Mouse (Mus musculus): ENCODE measurements around the gene Pin1rt1. TPM values are rescaled to one million over a fixed set of nuclear protein-coding genes. Genes with fewer than 3 reads are reported as not detected.

The Pin1rt1 gene
- polyA plus RNA-seq, 1 experiment from 2014 or later: 0.24 TPM

GRCm38 (mm10) chr2:104740248-104740949 is 24.2 kb upstream of the Pin1rt1 start:
- no peak for ATAC-seq (ENCODE audit: low FRiP score, low read depth)
- Histone ChIP-seq H3K27ac (no peak overlapping the region), H3K27me3 (peaks cover 33% of the 10 kb centered on the region), H3K36me3 (no peaks in the 10 kb centered on the region), H3K4me2 (replicated peaks) (no peak overlapping the region), H3K4me3 (no peak overlapping the region), H3K4me1 (peaks cover 21% of the 10 kb centered on the region), H3K9ac (no peak overlapping the region), H3K9me3 (no peaks in the 10 kb centered on the region)
- 48% methylated on average over 7 of the region's 7 CpGs for WGBS

- WGBS: 92% methylated on average over 2 of the region's 2 CpGs
- H3K9ac ChIP-seq: no peak overlapping the region
- ATAC-seq (ENCODE audit: low FRiP score, low read depth): no peak
- peaks cover 21% of the 10 kb centered on the region for H3K4me1 ChIP-seq
- H3K4me2 ChIP-seq (replicated peaks): no peak overlapping the region
- H3K27me3 ChIP-seq: peaks cover 33% of the 10 kb centered on the region
- no peak overlapping the region for H3K4me3 ChIP-seq
- H3K36me3 ChIP-seq: no peaks in the 10 kb centered on the region
- no peaks in the 10 kb centered on the region for H3K9me3 ChIP-seq
- H3K27ac ChIP-seq: no peak overlapping the region
Measured at GRCm38 (mm10) chr2:104739691-104740090, 23.5 kb upstream of the Pin1rt1 start.

DNA sequence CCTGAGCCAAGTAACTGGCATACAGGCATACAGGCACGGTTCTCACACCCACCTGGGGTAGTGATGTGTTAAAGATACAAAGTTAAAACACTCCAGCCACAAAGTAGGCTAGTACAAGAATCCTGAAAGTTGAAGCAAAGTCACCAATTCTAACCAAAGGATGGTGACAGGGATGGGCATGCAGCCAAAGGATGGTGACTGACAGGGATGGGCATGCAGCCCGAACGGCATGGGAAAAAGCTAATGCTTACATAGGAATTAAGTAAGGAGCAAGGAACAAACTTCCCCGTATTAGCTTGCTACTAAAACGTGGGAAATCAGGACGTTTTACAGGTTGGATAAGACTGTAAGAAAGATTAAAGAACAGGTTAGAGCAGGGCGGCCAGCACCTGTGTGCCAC is 20.1 kb upstream of the Pin1rt1 start:
- no peak overlapping the region for H3K4me3 ChIP-seq
- H3K27ac ChIP-seq: no peak overlapping the region
- WGBS: 66% methylated on average over 7 of the region's 7 CpGs
- ATAC-seq (ENCODE audit: low FRiP score, low read depth): no peak
- no peaks in the 10 kb centered on the region for H3K9me3 ChIP-seq
- H3K36me3 ChIP-seq: no peaks in the 10 kb centered on the region
- H3K4me2 ChIP-seq (replicated peaks): no peak overlapping the region
- H3K27me3 ChIP-seq: peaks cover 13% of the 10 kb centered on the region
- H3K9ac ChIP-seq: no peak overlapping the region
- H3K4me1 ChIP-seq: peaks cover 5% of the 10 kb centered on the region

- Histone ChIP-seq H3K4me1 (no peaks in the 10 kb centered on the region), H3K9ac (no peak overlapping the region), H3K9me3 (no peaks in the 10 kb centered on the region), H3K4me3 (no peak overlapping the region), H3K27ac (no peak overlapping the region), H3K27me3 (no peaks in the 10 kb centered on the region), H3K36me3 (no peaks in the 10 kb centered on the region), H3K4me2 (replicated peaks) (no peak overlapping the region)
- WGBS: 75% methylated on average over 7 of the region's 7 CpGs
- no peak for ATAC-seq (ENCODE audit: low FRiP score, low read depth)
Measured at GRCm38 (mm10) chr2:104732562-104733256, 16.5 kb upstream of the Pin1rt1 start.

DNA sequence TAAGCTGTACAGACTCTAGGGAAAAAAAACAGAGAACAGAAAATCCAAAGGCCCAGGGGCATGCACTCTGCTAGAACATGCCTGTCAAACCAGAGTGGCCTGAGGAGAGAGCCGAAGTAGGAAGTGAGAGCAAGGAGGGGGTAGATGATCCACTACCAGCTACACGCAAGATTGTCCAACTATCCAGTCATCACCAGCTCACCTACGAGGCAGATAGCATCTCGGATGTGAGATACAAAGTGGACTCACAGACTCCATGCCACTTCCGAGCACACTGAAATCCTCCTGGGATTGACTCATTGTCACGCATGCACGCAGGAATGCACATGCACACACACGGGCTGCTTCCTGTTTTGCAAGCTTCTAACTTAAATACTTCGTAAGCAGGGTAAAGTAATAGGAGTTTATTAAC is 15.9 kb upstream of the Pin1rt1 start:
- no peak for ATAC-seq (ENCODE audit: low FRiP score, low read depth)
- Histone ChIP-seq H3K4me3 (no peak overlapping the region), H3K4me2 (replicated peaks) (no peak overlapping the region), H3K27me3 (no peaks in the 10 kb centered on the region), H3K4me1 (no peaks in the 10 kb centered on the region), H3K36me3 (no peaks in the 10 kb centered on the region), H3K9ac (no peak overlapping the region), H3K9me3 (no peaks in the 10 kb centered on the region), H3K27ac (no peak overlapping the region)
- 79% methylated on average over 9 of the region's 9 CpGs for WGBS

DNA sequence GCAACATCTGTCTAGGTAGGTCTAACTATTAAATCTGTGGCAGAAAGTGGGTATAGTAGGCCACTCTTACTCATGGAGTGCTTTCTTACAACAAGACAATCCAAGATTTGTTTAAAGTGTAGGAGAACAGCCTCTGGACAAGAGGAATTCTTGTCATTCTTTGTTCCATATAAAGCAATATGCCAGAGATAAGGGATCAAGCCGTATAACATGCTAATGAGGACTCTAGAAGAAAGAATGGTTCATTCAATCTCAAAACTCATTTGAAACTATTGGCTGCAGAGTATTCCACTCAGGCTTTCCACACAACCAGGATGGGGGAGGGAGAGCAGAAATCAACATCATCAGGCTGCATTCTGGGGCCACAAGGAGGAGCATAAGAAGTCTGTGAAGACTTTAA is 11.2 kb upstream of the Pin1rt1 start:
- ATAC-seq (ENCODE audit: low FRiP score, low read depth): no peak
- Histone ChIP-seq H3K27me3 (no peaks in the 10 kb centered on the region), H3K27ac (no peak overlapping the region), H3K4me2 (replicated peaks) (no peak overlapping the region), H3K9me3 (no peaks in the 10 kb centered on the region), H3K4me1 (no peaks in the 10 kb centered on the region), H3K9ac (no peak overlapping the region), H3K4me3 (no peak overlapping the region), H3K36me3 (no peaks in the 10 kb centered on the region)
- WGBS: 90% methylated on average over 1 of the region's 1 CpGs

DNA sequence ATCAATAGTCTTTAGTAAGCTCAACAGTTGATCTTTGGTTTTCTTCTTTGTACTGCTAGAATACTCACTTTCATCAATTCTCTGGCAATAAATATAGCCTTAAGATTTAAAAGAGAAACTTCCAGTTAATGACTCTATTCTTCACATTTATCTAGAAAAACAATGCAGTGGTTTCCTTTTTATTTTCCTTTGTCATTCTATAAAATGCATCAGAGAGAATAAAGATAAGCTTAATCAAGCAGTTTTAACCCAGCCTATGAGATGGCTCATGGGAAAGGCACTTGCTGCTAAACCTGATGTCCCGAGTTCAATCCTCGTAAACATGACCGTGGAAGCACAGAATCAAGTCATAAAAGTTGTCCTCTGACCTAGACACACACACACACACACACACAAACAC is 5.8 kb upstream of the Pin1rt1 start:
- no peaks in the 10 kb centered on the region for H3K9me3 ChIP-seq
- ATAC-seq (ENCODE audit: low FRiP score, low read depth): no peak
- no peak overlapping the region for H3K4me2 ChIP-seq (replicated peaks)
- H3K9ac ChIP-seq: no peak overlapping the region
- no peaks in the 10 kb centered on the region for H3K27me3 ChIP-seq
- H3K27ac ChIP-seq: no peak overlapping the region
- no peaks in the 10 kb centered on the region for H3K36me3 ChIP-seq
- 34% methylated on average over 3 of the region's 3 CpGs for WGBS
- H3K4me3 ChIP-seq: no peak overlapping the region
- no peaks in the 10 kb centered on the region for H3K4me1 ChIP-seq

- no peak overlapping the region for H3K4me2 ChIP-seq (replicated peaks)
- no peak overlapping the region for H3K27ac ChIP-seq
- H3K9me3 ChIP-seq: no peaks in the 10 kb centered on the region
- H3K4me3 ChIP-seq: no peak overlapping the region
- no peaks in the 10 kb centered on the region for H3K4me1 ChIP-seq
- peaks cover 4% of the 10 kb centered on the region for H3K27me3 ChIP-seq
- 85% methylated on average over 4 of the region's 4 CpGs for WGBS
- H3K9ac ChIP-seq: no peak overlapping the region
- ATAC-seq (ENCODE audit: low FRiP score, low read depth): no peak
- no peaks in the 10 kb centered on the region for H3K36me3 ChIP-seq
Measured at GRCm38 (mm10) chr2:104717827-104718226, 1.6 kb upstream of the Pin1rt1 start.

- 90% methylated on average over 2 of the region's 2 CpGs for WGBS
- ATAC-seq (ENCODE audit: low FRiP score, low read depth): no peak
- Histone ChIP-seq H3K9me3 (no peaks in the 10 kb centered on the region), H3K9ac (no peak overlapping the region), H3K4me3 (no peak overlapping the region), H3K27ac (no peak overlapping the region), H3K4me1 (no peaks in the 10 kb centered on the region), H3K27me3 (peaks cover 4% of the 10 kb centered on the region), H3K36me3 (no peaks in the 10 kb centered on the region), H3K4me2 (replicated peaks) (no peak overlapping the region)
Measured at GRCm38 (mm10) chr2:104717231-104717735, 1.1 kb upstream of the Pin1rt1 start.

DNA sequence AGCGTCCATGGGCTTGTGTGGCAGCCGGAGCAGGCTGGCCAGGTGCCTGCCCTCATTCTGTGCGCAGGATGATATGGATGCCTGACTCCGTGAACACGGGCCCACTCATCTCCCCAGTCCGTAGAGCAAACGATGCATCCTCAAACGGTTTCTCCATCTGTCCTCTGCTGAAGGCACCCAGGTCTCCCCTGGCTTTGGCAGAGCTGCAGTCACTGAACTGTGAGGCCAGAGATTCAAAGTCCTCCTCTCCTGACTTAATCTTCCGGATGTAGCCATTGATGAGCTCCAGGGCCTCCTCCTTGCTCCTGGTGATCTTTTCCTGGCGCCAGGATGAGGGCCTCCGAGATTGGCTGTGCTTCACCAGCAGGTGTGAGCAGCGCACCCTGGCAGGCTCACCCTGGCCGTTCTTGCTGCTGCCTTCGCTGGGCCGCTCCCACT is 1.9 kb downstream of the Pin1rt1 start:
- no peak for ATAC-seq (ENCODE audit: low FRiP score, low read depth)
- Histone ChIP-seq H3K4me2 (replicated peaks) (no peak overlapping the region), H3K4me3 (no peak overlapping the region), H3K9me3 (no peaks in the 10 kb centered on the region), H3K27me3 (peaks cover 4% of the 10 kb centered on the region), H3K36me3 (no peaks in the 10 kb centered on the region), H3K9ac (no peak overlapping the region), H3K27ac (no peak overlapping the region), H3K4me1 (peaks cover 16% of the 10 kb centered on the region)
- 37% methylated on average over 15 of the region's 15 CpGs for WGBS

DNA sequence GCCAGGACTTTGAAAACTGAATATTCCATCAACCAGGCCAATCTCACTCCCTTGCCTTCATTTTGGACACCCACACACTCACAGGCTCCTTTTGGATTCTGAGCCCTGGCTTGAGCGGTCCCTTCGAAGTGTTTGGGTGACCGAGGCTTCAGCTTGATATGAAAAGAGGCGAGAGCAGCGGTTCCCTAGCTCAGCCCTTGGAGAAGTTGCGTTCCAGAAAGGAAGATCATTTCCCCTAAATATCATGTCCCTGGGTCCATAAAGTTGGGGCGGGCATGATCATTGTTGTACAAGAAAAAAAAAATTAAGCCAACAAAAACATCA is 3.7 kb downstream of the Pin1rt1 start:
- Histone ChIP-seq H3K27me3 (peaks cover 4% of the 10 kb centered on the region), H3K36me3 (peaks cover 9% of the 10 kb centered on the region; the same call in 1 of the 2 replicates), H3K27ac (peak overlapping the region; percentile 87), H3K4me2 (replicated peaks) (peak overlapping the region; percentile 70), H3K4me3 (peak overlapping the region; percentile 75), H3K9me3 (no peaks in the 10 kb centered on the region), H3K4me1 (peaks cover 16% of the 10 kb centered on the region), H3K9ac (peak overlapping the region; percentile 86)
- WGBS: 5% methylated on average over 7 of the region's 7 CpGs
- 0 out of 2 replicates have a peak, but pooled peaks have one; percentile 13 for ATAC-seq (ENCODE audit: low FRiP score, low read depth)

GRCm38 (mm10) chr2:104711585-104712485 is 4.3 kb downstream of the Pin1rt1 start, which contains the start of gene Tcp11l1:
Tcp11l1 (minus strand) TSS chr2:104712169.
- peak; percentile 88 for ATAC-seq (ENCODE audit: low FRiP score, low read depth)
- Histone ChIP-seq H3K27me3 (peaks cover 4% of the 10 kb centered on the region), H3K9ac (peak within 1 kb of the TSS; percentile 86), H3K9me3 (no peaks in the 10 kb centered on the region), H3K4me1 (peaks cover 17% of the 10 kb centered on the region), H3K36me3 (peaks cover 9% of the 10 kb centered on the region; the same call in 1 of the 2 replicates), H3K27ac (peak within 1 kb of the TSS; percentile 87), H3K4me2 (replicated peaks) (peak within 1 kb of the TSS; percentile 70), H3K4me3 (peak within 1 kb of the TSS; percentile 75)
- WGBS: under 1% methylated on average over 70 of the region's 99 CpGs

All from limb, embryonic 13.5 days (tissue).